Mouse (Mus musculus) midbrain, embryonic 16.5 days (tissue): ENCODE data around the gene Psen2. TPM values are rescaled to one million over a fixed set of nuclear protein-coding genes. Genes with fewer than 3 reads are reported as not detected.
A peak's percentile ranks its signal among the peaks of the same experiment; 100 is the strongest.

ENCODE experiments used
- ATAC-seq: fragments of 200-750 bp; cut with Nextera tagmentation; 2 replicates; pipeline ENCODE4 v1.8.0; 2017; ENCODE audit warnings: moderate TSS enrichment
- H3K27ac ChIP-seq: fragments of 300-500 bp; sonication (generic); 2 replicates; pipeline ENCODE4 v1.5.1; 2014; ENCODE audit warnings: mild to moderate bottlenecking, low read length, mixed read lengths
- H3K27me3 ChIP-seq: fragments of 300-500 bp; sonication (generic); 2 replicates; pipeline ENCODE4 v1.6.1; 2014; ENCODE audit warnings: low read depth, low read length, mixed read lengths; ENCODE audit not compliant: control insufficient read depth, insufficient read depth
- H3K36me3 ChIP-seq: fragments of 300-500 bp; sonication (generic); 2 replicates; pipeline ENCODE4 v1.6.1; 2014; ENCODE audit warnings: mild to moderate bottlenecking, low read length, moderate library complexity, mixed read lengths; ENCODE audit not compliant: control insufficient read depth, insufficient read depth
- H3K4me1 ChIP-seq: fragments of 300-500 bp; sonication (generic); 2 replicates; pipeline ENCODE4 v1.6.1; 2014; ENCODE audit warnings: mild to moderate bottlenecking, low read length, mixed read lengths; ENCODE audit not compliant: control insufficient read depth, insufficient read depth
- H3K4me2 ChIP-seq: fragments of 300-500 bp; sonication (generic); 2 replicates; pipeline ENCODE4 v1.6.1; 2014; ENCODE audit warnings: mild to moderate bottlenecking, low read length, mixed read lengths
- H3K4me3 ChIP-seq: fragments of 300-500 bp; sonication (generic); 2 replicates; pipeline ENCODE4 v1.5.1; 2014; ENCODE audit warnings: low read depth, mild to moderate bottlenecking, low read length, moderate library complexity, mixed read lengths
- H3K9ac ChIP-seq: fragments of 300-500 bp; sonication (generic); 2 replicates; pipeline ENCODE4 v1.6.1; 2014; ENCODE audit warnings: low read depth, low read length, mixed read lengths
- H3K9me3 ChIP-seq: fragments of 300-500 bp; sonication (generic); replicated peaks from 2 replicates; pipeline ENCODE4 v1.6.1; 2014; ENCODE audit warnings: mild to moderate bottlenecking, low read length, mixed read lengths; ENCODE audit not compliant: control insufficient read depth, poor library complexity, severe bottlenecking
- WGBS: fragments of 180-500 bp; shearing (Covaris S2); extraction: QIAGEN DNeasy Blood & Tissue Kit; methylation state at CpG from one replicate; pipeline ENCODE4 v1.1.7; 2014; 5-methylcytosine and 5-hydroxymethylcytosine counted together
- polyA plus RNA-seq: library from polyadenylated mRNA; unstranded; fragments of >200 nt; fragmentation: Nextera tagmentation; extraction: Ambion mirVana; gene quantifications from 2 replicates; pipeline ENCODE4 v1.2.1, GENCODE M21; 2015

The Psen2 gene
- polyA plus RNA-seq, 1 experiment from 2014 or later = 20.2 TPM

DNA sequence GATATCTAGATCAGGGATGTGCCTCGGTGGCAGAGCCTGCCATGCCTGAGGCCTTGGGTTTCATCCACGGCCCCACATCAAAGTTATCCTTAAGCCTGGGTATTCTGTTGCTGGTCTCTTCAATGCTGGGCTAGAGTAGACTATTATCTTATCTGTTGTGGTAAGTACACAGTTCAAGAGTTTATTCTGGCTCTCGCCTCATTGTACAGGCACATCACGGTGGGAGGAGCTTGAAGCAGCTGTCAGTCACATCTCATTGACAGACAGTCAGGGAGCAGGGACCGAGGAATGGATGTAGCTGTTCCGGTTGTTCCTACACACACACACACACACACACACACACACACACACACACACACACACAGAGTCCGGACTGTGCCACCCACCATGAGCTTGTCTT, 15.3 kb downstream of the Psen2 start:
- H3K4me2 ChIP-seq = no peak overlapping the region
- no peaks in the 10 kb centered on the region for H3K36me3 ChIP-seq
- H3K27ac ChIP-seq = no peak overlapping the region
- H3K4me3 ChIP-seq = no peak overlapping the region
- peaks cover 6% of the 10 kb centered on the region; the same call in 1 of the 2 replicates for H3K4me1 ChIP-seq
- no peak overlapping the region for H3K9ac ChIP-seq
- no peaks in the 10 kb centered on the region for H3K27me3 ChIP-seq
- H3K9me3 ChIP-seq = no peaks in the 10 kb centered on the region
- 86% methylated on average over 6 of the region's 7 CpGs for WGBS
- no peak for ATAC-seq

- Histone ChIP-seq H3K27me3 (no peaks in the 10 kb centered on the region), H3K27ac (no peak overlapping the region), H3K9me3 (no peaks in the 10 kb centered on the region), H3K36me3 (no peaks in the 10 kb centered on the region), H3K9ac (no peak overlapping the region), H3K4me1 (peaks cover 6% of the 10 kb centered on the region; the same call in 1 of the 2 replicates), H3K4me2 (no peak overlapping the region), H3K4me3 (no peak overlapping the region)
- 89% methylated on average over 13 of the region's 13 CpGs for WGBS
- ATAC-seq = no peak
Measured at GRCm38 (mm10) chr1:180245741-180246507, 17.3 kb downstream of the Psen2 start.

- Histone ChIP-seq H3K4me2 (no peak overlapping the region), H3K9me3 (no peaks in the 10 kb centered on the region; the same call in 1 of the 2 replicates), H3K36me3 (no peaks in the 10 kb centered on the region), H3K4me3 (no peak overlapping the region), H3K9ac (no peak overlapping the region), H3K27me3 (no peaks in the 10 kb centered on the region), H3K27ac (no peak overlapping the region), H3K4me1 (no peaks in the 10 kb centered on the region; the same call in 1 of the 2 replicates)
- 49% methylated on average over 3 of the region's 3 CpGs for WGBS
- no peak for ATAC-seq
Measured at GRCm38 (mm10) chr1:180231729-180232128, 31.5 kb downstream of the Psen2 start.

- no peak for ATAC-seq
- H3K4me2 ChIP-seq = no peak overlapping the region
- H3K4me3 ChIP-seq = no peak overlapping the region
- H3K4me1 ChIP-seq = peaks cover 4% of the 10 kb centered on the region; the same call in 1 of the 2 replicates
- H3K36me3 ChIP-seq = no peaks in the 10 kb centered on the region
- no peak overlapping the region for H3K27ac ChIP-seq
- no peaks in the 10 kb centered on the region for H3K27me3 ChIP-seq
- 15% methylated on average over 2 of the region's 2 CpGs for WGBS
- H3K9ac ChIP-seq = no peak overlapping the region
- no peaks in the 10 kb centered on the region; the same call in 1 of the 2 replicates for H3K9me3 ChIP-seq
Measured at GRCm38 (mm10) chr1:180230580-180230979, 32.7 kb downstream of the Psen2 start.

GRCm38 (mm10) chr1:180229906-180230305, 33.3 kb downstream of the Psen2 start:
- H3K4me1 ChIP-seq = peaks cover 7% of the 10 kb centered on the region; the same call in 1 of the 2 replicates
- no peak overlapping the region for H3K9ac ChIP-seq
- H3K36me3 ChIP-seq = no peaks in the 10 kb centered on the region
- no peaks in the 10 kb centered on the region; the same call in 1 of the 2 replicates for H3K9me3 ChIP-seq
- H3K27me3 ChIP-seq = no peaks in the 10 kb centered on the region
- no peak overlapping the region for H3K4me3 ChIP-seq
- no peak overlapping the region for H3K4me2 ChIP-seq
- no peak for ATAC-seq
- WGBS = 91% methylated on average over 7 of the region's 7 CpGs
- H3K27ac ChIP-seq = no peak overlapping the region

- no peaks in the 10 kb centered on the region for H3K27me3 ChIP-seq
- H3K27ac ChIP-seq = no peak overlapping the region
- H3K4me3 ChIP-seq = no peak overlapping the region
- WGBS = 89% methylated on average over 12 of the region's 12 CpGs
- H3K9ac ChIP-seq = no peak overlapping the region
- peaks cover 7% of the 10 kb centered on the region; the same call in 1 of the 2 replicates for H3K4me1 ChIP-seq
- H3K36me3 ChIP-seq = no peaks in the 10 kb centered on the region
- ATAC-seq = no peak
- no peaks in the 10 kb centered on the region; the same call in 1 of the 2 replicates for H3K9me3 ChIP-seq
- no peak overlapping the region for H3K4me2 ChIP-seq
Measured at GRCm38 (mm10) chr1:180228854-180229253, 34.4 kb downstream of the Psen2 start.

- no peaks in the 10 kb centered on the region; the same call in 1 of the 2 replicates for H3K9me3 ChIP-seq
- no peaks in the 10 kb centered on the region for H3K27me3 ChIP-seq
- no peak overlapping the region for H3K4me2 ChIP-seq
- H3K36me3 ChIP-seq = no peaks in the 10 kb centered on the region
- H3K9ac ChIP-seq = no peak overlapping the region
- peaks cover 7% of the 10 kb centered on the region; the same call in 1 of the 2 replicates for H3K4me1 ChIP-seq
- H3K4me3 ChIP-seq = no peak overlapping the region
- no peak for ATAC-seq
- H3K27ac ChIP-seq = peak overlapping the region; percentile 48; the same call in 1 of the 2 replicates
- WGBS = 69% methylated on average over 3 of the region's 3 CpGs
Measured at GRCm38 (mm10) chr1:180226766-180227165, 36.5 kb downstream of the Psen2 start.

GRCm38 (mm10) chr1:180226221-180226713, 37.0 kb downstream of the Psen2 start:
- Histone ChIP-seq H3K27me3 (no peaks in the 10 kb centered on the region), H3K9me3 (no peaks in the 10 kb centered on the region; the same call in 1 of the 2 replicates), H3K4me2 (peak overlapping the region; percentile 76), H3K36me3 (no peaks in the 10 kb centered on the region), H3K27ac (peak overlapping the region; percentile 48), H3K4me1 (peaks cover 7% of the 10 kb centered on the region; the same call in 1 of the 2 replicates), H3K9ac (peak overlapping the region; percentile 39), H3K4me3 (peak overlapping the region; percentile 42)
- 13% methylated on average over 12 of the region's 12 CpGs for WGBS
- ATAC-seq = peak; percentile 75
